Mouse (Mus musculus): ENCODE measurements around the gene Crebzf. TPM values are rescaled to one million over a fixed set of nuclear protein-coding genes. Genes with fewer than 3 reads are reported as not detected.

The Crebzf gene
- polyA plus RNA-seq, 1 experiment from 2014 or later: 29.2 TPM

DNA sequence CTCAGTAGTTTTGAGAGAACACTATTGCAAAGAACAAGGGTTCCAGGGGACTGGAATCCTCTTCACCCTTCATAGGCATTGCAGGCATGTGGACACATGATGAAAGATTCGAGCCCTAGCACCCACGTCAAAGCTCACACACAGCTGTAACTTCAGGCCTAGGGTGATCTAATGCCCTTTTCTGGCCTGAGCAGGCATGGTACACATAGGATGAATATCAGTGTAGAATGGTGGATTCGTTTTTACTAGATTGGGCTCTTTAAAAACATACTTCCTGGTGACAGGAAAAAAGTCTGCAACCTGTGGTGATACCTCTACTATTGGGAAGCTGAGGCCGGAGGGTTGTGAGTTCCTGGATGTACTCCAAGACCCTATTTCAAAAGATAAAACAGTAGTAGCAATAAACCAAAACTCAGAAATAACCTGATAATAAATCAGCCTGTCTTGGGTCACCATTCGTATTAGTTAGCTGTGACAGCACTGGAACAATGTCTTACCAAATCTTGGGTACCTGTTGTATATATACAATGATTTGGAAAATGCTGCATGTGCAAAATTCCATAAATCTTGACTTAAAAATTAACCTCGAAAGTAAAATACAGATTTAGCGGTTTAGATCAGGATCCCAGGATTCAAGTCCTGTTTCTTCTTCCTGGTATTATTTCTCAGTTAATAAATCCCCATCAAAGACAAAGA is 13.8 kb downstream of the Crebzf start:
- H3K27ac ChIP-seq: peak overlapping the region; percentile 91
- H3K36me3 ChIP-seq (replicated peaks): peaks cover 12% of the 10 kb centered on the region; the same call in 1 of the 2 replicates
- H3K9ac ChIP-seq: peak overlapping the region; percentile 71
- H3K4me3 ChIP-seq: peak overlapping the region; percentile 60
- peak overlapping the region; percentile 62 for H3K4me2 ChIP-seq
- no peaks in the 10 kb centered on the region for H3K9me3 ChIP-seq
- no peak for ATAC-seq (replicated peaks)
- WGBS: 41% methylated on average over 7 of the region's 7 CpGs
- H3K4me1 ChIP-seq: peaks cover 17% of the 10 kb centered on the region
- H3K27me3 ChIP-seq (replicated peaks): no peaks in the 10 kb centered on the region

DNA sequence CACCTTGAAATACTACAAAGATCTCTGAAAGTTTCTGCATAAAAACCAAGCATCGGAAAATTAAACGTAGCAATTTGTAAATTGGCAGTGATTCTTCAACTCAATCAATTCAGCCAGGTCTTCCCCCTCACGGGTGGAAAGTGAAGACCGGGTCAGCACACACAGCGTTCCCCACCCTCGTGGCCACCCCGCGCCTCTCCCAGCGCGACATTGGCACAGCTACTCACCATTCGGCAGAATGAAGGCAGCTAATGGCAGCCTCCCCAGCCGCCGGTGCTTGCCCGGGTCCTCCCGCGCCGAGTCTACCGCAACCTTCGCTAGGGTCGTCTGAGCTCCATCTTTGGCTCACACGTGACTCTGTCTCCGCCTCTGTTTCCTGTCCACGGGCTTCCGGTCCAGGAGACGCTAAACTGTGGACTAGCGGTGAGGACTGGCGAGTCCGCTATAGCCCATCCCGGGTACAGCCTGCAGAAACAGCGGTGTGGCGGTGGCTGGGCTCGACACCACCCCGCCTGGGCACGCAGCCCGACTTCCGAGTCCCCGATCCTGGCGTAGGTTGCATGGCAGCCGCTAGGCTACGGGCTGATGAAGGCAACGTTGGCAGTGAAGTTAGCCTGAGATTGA is 14.4 kb downstream of the Crebzf start, which contains the start of gene Tmem126a:
TSS of gene Tmem126a (minus strand) at position 385 of the 624 bp plus-strand sequence.
- peak within 1 kb of the TSS; percentile 71 for H3K9ac ChIP-seq
- H3K9me3 ChIP-seq: no peaks in the 10 kb centered on the region
- ATAC-seq (replicated peaks): peak; percentile 99
- H3K4me2 ChIP-seq: peak within 1 kb of the TSS; percentile 62
- H3K4me1 ChIP-seq: peaks cover 17% of the 10 kb centered on the region
- H3K36me3 ChIP-seq (replicated peaks): peaks cover 10% of the 10 kb centered on the region; the same call in 1 of the 2 replicates
- WGBS: 0% methylated on average over 41 of the region's 41 CpGs
- H3K27ac ChIP-seq: peak within 1 kb of the TSS; percentile 91
- H3K4me3 ChIP-seq: peak within 1 kb of the TSS; percentile 60
- H3K27me3 ChIP-seq (replicated peaks): no peaks in the 10 kb centered on the region

- Histone ChIP-seq H3K4me2 (peak overlapping the region; percentile 62), H3K27ac (peak overlapping the region; percentile 91), H3K27me3 (replicated peaks) (no peaks in the 10 kb centered on the region), H3K9ac (peak overlapping the region; percentile 71), H3K4me1 (peaks cover 17% of the 10 kb centered on the region), H3K36me3 (replicated peaks) (peaks cover 10% of the 10 kb centered on the region; the same call in 1 of the 2 replicates), H3K9me3 (no peaks in the 10 kb centered on the region), H3K4me3 (peak overlapping the region; percentile 60)
- WGBS: 9% methylated on average over 10 of the region's 10 CpGs
- peak; percentile 82 for ATAC-seq (replicated peaks)
Observed at GRCm38 (mm10) chr7:90457517-90457916, 15.0 kb downstream of the Crebzf start.

GRCm38 (mm10) chr7:90460330-90460729 is 17.8 kb downstream of the Crebzf start:
- no peak for ATAC-seq (replicated peaks)
- Histone ChIP-seq H3K4me1 (peaks cover 17% of the 10 kb centered on the region), H3K9ac (no peak overlapping the region), H3K27me3 (replicated peaks) (no peaks in the 10 kb centered on the region), H3K4me3 (no peak overlapping the region), H3K9me3 (no peaks in the 10 kb centered on the region), H3K27ac (no peak overlapping the region), H3K36me3 (replicated peaks) (no peaks in the 10 kb centered on the region), H3K4me2 (no peak overlapping the region)
- WGBS: 59% methylated on average over 10 of the region's 10 CpGs

DNA sequence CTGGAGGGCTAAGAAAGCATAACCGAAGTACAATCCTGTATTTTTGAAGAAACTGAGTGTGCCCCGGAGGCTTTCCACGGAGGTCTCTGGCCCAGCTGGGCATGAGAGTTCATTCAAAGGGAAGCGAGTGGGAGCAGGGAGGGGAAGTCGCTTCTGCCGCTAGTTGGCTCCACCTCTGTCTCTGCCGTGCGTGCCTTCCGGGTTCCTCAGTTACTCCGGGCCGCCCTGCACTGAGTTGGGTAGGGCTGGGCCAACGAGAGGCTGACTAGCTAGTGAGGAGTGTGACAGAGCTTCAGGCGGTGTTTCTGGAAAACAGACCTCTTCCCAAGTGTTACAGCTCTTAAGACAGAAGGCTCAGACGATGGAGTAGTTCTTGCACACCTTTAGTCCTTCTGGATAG is 18.4 kb downstream of the Crebzf start:
- Histone ChIP-seq H3K4me2 (no peak overlapping the region), H3K4me3 (no peak overlapping the region), H3K9me3 (no peaks in the 10 kb centered on the region), H3K36me3 (replicated peaks) (no peaks in the 10 kb centered on the region), H3K27me3 (replicated peaks) (no peaks in the 10 kb centered on the region), H3K9ac (no peak overlapping the region), H3K4me1 (peaks cover 13% of the 10 kb centered on the region), H3K27ac (no peak overlapping the region)
- 25% methylated on average over 14 of the region's 14 CpGs for WGBS
- ATAC-seq (replicated peaks): no peak

- Histone ChIP-seq H3K36me3 (replicated peaks) (no peaks in the 10 kb centered on the region), H3K4me3 (no peak overlapping the region), H3K4me2 (no peak overlapping the region), H3K27ac (no peak overlapping the region), H3K27me3 (replicated peaks) (no peaks in the 10 kb centered on the region), H3K9me3 (no peaks in the 10 kb centered on the region), H3K9ac (no peak overlapping the region), H3K4me1 (peaks cover 8% of the 10 kb centered on the region)
- ATAC-seq (replicated peaks): no peak
- WGBS: 94% methylated on average over 5 of the region's 5 CpGs
Observed at GRCm38 (mm10) chr7:90461441-90461840, 18.9 kb downstream of the Crebzf start.

DNA sequence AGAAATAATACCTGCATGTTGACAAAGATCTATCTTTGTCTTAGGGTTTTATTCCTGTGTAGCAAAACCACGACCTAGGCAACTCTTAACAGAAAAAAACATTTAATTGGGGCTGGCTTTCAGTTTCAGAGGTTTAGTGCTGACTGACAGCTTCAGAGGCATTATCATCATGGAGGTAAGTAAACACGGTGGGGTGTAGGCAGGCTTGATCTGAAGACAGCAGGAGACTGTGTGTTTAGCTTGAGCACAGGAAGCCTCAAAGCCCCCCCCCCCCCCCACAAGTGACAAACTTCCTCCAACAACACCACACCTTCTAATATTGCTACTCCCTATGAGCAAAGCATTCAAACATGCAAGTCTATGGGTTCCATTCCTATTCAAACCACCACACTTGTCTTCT is 31.0 kb downstream of the Crebzf start:
- Histone ChIP-seq H3K4me2 (no peak overlapping the region), H3K9me3 (no peaks in the 10 kb centered on the region), H3K4me3 (no peak overlapping the region), H3K27me3 (replicated peaks) (no peaks in the 10 kb centered on the region), H3K27ac (no peak overlapping the region), H3K36me3 (replicated peaks) (peaks cover 6% of the 10 kb centered on the region; the same call in 1 of the 2 replicates), H3K9ac (no peak overlapping the region), H3K4me1 (peaks cover 14% of the 10 kb centered on the region)
- 70% methylated on average over 2 of the region's 2 CpGs for WGBS
- no peak for ATAC-seq (replicated peaks)

- 0% methylated on average over 36 of the region's 36 CpGs for WGBS
- Histone ChIP-seq H3K4me1 (peaks cover 14% of the 10 kb centered on the region), H3K9me3 (no peaks in the 10 kb centered on the region), H3K4me2 (peak within 1 kb of the TSS; percentile 75), H3K36me3 (replicated peaks) (no peaks in the 10 kb centered on the region), H3K9ac (peak within 1 kb of the TSS; percentile 72), H3K4me3 (peak within 1 kb of the TSS; percentile 71), H3K27ac (peak within 1 kb of the TSS; percentile 88), H3K27me3 (replicated peaks) (no peaks in the 10 kb centered on the region)
- ATAC-seq (replicated peaks): peak; percentile 100
Observed at GRCm38 (mm10) chr7:90475793-90476312, 33.3 kb downstream of the Crebzf start, which contains the start of gene Tmem126b. Gene Tmem126b, minus strand, starts transcription at chr7:90476001.

DNA sequence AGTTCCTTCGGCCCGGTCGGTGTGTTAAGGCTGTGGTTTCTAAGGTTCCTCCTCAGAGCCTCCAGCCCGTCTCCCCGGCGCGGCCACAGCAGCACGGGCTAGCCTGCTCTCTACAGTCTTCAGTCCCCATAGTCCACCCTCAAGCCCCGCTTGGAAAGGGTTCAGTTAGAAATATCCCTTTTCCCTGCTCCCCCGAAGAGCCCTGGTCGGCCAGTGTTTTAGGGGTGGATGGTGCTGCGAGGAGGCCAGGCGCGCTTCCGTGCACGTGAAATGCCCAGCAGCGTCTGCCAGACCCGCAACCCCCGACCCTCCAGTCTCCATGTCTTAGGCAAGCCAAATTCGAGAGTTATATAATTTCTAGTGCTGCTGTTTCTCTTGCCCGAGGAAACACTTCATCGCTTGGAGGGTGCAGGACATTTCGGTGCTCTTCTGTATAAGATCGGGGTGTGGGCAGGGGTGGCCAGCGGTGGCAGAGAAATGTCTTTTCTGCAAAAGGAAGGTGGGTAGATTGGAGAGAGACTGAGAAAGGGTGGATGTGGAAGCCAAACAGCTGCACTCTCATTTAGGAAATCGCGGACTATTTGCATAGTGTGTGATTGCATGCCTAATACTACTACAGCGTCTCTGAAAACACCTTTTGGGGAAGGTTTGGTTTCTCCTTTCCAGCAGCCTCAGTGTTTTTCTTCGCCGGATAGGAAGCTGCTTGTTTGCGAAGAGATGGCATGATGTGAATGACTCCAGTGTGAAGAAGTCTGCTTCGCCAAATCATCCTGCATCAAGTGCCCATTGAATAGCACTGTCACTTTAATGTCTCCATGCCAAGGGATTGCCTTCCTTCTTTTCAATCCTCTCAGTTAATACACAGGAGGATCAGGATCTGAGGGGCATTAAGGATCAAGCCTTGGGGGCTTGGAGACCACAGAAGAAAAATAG is 34.0 kb downstream of the Crebzf start, which contains the start of gene Dlg2:
TSS of gene Dlg2 (plus strand) at position 360 of the 933 bp plus-strand sequence.
- under 1% methylated on average over 32 of the region's 32 CpGs for WGBS
- H3K4me3 ChIP-seq: peak within 1 kb of the TSS; percentile 71
- H3K9me3 ChIP-seq: no peaks in the 10 kb centered on the region

DNA sequence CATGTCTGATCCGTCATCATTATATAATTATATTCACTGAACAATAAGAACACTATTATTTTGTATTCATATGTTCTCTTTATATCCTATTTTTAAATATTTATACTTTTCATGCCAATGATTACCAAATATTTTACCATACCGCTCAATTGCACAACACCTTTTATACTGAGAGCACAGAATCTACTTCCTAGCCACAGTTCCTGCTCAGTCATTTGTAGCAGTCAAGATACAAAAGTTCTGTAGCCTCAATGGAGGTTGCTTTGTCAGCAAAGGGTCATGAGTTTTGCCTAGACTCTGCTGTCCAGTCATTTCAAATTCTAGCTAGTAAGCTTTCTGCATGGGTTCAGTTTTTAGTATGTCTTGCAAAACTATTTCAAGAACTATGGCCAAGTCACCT is 40.1 kb downstream of the Crebzf start:
- no peak overlapping the region for H3K27ac ChIP-seq
- H3K9me3 ChIP-seq: no peaks in the 10 kb centered on the region
- H3K27me3 ChIP-seq (replicated peaks): no peaks in the 10 kb centered on the region
- no peaks in the 10 kb centered on the region for H3K4me1 ChIP-seq
- WGBS: 97% methylated on average over 2 of the region's 2 CpGs
- H3K9ac ChIP-seq: no peak overlapping the region
- ATAC-seq (replicated peaks): no peak
- no peaks in the 10 kb centered on the region for H3K36me3 ChIP-seq (replicated peaks)
- H3K4me3 ChIP-seq: no peak overlapping the region
- no peak overlapping the region for H3K4me2 ChIP-seq

More for the DNA sequence above, 34.0 kb downstream of the Crebzf start, which contains the start of gene Dlg2:
- Histone ChIP-seq H3K9ac (peak within 1 kb of the TSS; percentile 72), H3K27me3 (replicated peaks) (no peaks in the 10 kb centered on the region), H3K27ac (peak within 1 kb of the TSS; percentile 88), H3K36me3 (replicated peaks) (no peaks in the 10 kb centered on the region), H3K4me2 (peak within 1 kb of the TSS; percentile 75), H3K4me1 (peaks cover 14% of the 10 kb centered on the region)
- ATAC-seq (replicated peaks): peak; percentile 89; the same call in 1 of the 2 replicates

Measured in midbrain, embryonic 15.5 days (tissue).